Mouse (Mus musculus) fibroblast of lung, adult 2 months (primary cell): ENCODE measurements at regions not wholly inside any gene's neighbourhood (a gene's known extent, or its start where the extent isn't known, plus 50 kb on each side); places are given as distances from the start of the nearest gene placed in this dataset.

Source experiments
- DNase-seq: peaks from one replicate; pipeline ENCODE4 v3.0.0-alpha.2; 2011; ENCODE audit warnings: low read depth

GRCm38 (mm10) chr12:12882931-12883553 lies 58.7 kb downstream of the Mycn start:
- DNase-seq = no peak

GRCm38 (mm10) chr12:12878031-12878430 lies 63.7 kb downstream of the Mycn start:
- DNase-seq = no peak

- no peak for DNase-seq
Observed at GRCm38 (mm10) chr12:12877539-12877938, 64.2 kb downstream of the Mycn start.

GRCm38 (mm10) chr12:12875976-12876745 lies 65.6 kb downstream of the Mycn start:
- no peak for DNase-seq

GRCm38 (mm10) chr12:12873551-12873950 lies 68.2 kb downstream of the Mycn start:
- no peak for DNase-seq

- DNase-seq = no peak
Observed at GRCm38 (mm10) chr12:12872974-12873373, 68.7 kb downstream of the Mycn start.

- no peak for DNase-seq
Observed at GRCm38 (mm10) chr12:12871272-12871671, 70.4 kb downstream of the Mycn start.

GRCm38 (mm10) chr12:12866590-12866989 lies 75.1 kb downstream of the Mycn start:
- DNase-seq = no peak

GRCm38 (mm10) chr12:12850681-12851080 lies 91.0 kb downstream of the Mycn start:
- no peak for DNase-seq

- DNase-seq = no peak
Observed at GRCm38 (mm10) chr12:12846716-12847115, 95.0 kb downstream of the Mycn start.

GRCm38 (mm10) chr12:12842247-12842957 lies 99.3 kb downstream of the Mycn start:
- DNase-seq = no peak

GRCm38 (mm10) chr12:12841385-12842238 lies 100.1 kb downstream of the Mycn start:
- DNase-seq = no peak

- no peak for DNase-seq
Observed at GRCm38 (mm10) chr12:12840661-12841384, 100.9 kb downstream of the Mycn start.

- no peak for DNase-seq
Observed at GRCm38 (mm10) chr12:12837775-12838174, 103.9 kb downstream of the Mycn start.

- DNase-seq = no peak
Observed at GRCm38 (mm10) chr12:12827821-12828641, 113.7 kb downstream of the Mycn start.

- no peak for DNase-seq
Observed at GRCm38 (mm10) chr12:12827379-12827778, 114.3 kb downstream of the Mycn start.

GRCm38 (mm10) chr12:12826431-12826830 lies 115.3 kb downstream of the Mycn start:
- DNase-seq = no peak

GRCm38 (mm10) chr12:12825842-12826241 lies 115.9 kb downstream of the Mycn start:
- DNase-seq = no peak

- DNase-seq = no peak
Observed at GRCm38 (mm10) chr12:12821473-12821872, 120.2 kb downstream of the Mycn start.

GRCm38 (mm10) chr12:12820668-12821351 lies 120.9 kb downstream of the Mycn start:
- DNase-seq = no peak
